In the genomic region with DNA sequence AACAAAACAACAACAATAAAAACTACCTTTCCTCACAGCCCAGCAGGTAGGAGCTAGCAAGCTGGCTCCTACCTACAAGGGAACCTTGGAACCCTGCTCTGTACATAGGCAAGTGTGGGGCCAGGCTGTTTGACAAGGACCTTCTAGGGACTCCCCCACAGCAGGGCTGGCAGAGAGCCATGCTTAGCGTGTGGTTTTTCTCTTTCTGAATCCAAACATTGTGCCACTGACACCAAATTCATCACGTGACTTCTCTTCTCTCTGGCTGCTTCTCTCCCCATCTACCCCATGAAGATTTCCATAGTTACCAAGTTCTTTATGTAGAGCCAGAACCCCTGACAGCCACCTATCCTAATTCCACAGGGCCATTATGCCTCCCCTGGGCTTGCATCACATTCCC, we compare ENCODE assay signal across 15 mouse cellular contexts. TPM values are rescaled to one million over a fixed set of nuclear protein-coding genes. Genes with fewer than 3 reads are reported as not detected.
A peak's percentile ranks its signal among the peaks of the same experiment; 100 is the strongest.
DNase-seq lines count a peak whose midpoint lies in the region; ATAC-seq and TF ChIP-seq lines count a peak whose summit lies in the region.
"Had no signal": no experiment of that assay in that cellular context is flagged by ENCODE, and none has a peak within 500 bp of the region (broad histone marks: within the 10 kb centered on the region; RNA-seq: fewer than 3 reads in every experiment).

No protein-coding gene starts in this region.

- TF ChIP-seq CTCF in C2C12 (IDR thresholded peaks at IDR 0.05; ENCODE audit: control insufficient read depth, insufficient read depth, insufficient read length) = no peak

- in situ Hi-C loops in ES-E14 (cut with MboI; ENCODE audit: low sequenced_read_pairs in 2 of 2, unreplicated experiment in 2 of 2) = no loop called here

- H3ac ChIP-seq in C2C12 (ENCODE audit: control insufficient read depth, insufficient read length, low read depth) = no peak overlapping the region

- no peak overlapping the region for H3K4me3 ChIP-seq in heart, embryonic 12.5 days
- H3K4me3 ChIP-seq in C2C12 (ENCODE audit: insufficient read depth, poor library complexity, severe bottlenecking) = no peak overlapping the region
- H3K4me3 ChIP-seq in ES-E14 (ENCODE audit: insufficient read depth in 1 of 2, low read depth in 1 of 2, low read length in 2 of 2, poor library complexity in 1 of 2, severe bottlenecking in 1 of 2) = no peak overlapping the region
- H3K4me3 ChIP-seq in hindbrain, embryonic 15.5 days = no peak overlapping the region
- H3K4me3 ChIP-seq: embryonic facial prominence, embryonic 15.5 days; gastrocnemius, adult 2 months had no signal

- no peak overlapping the region for H3K4me2 ChIP-seq in heart, embryonic 12.5 days
- H3K4me2 ChIP-seq in hindbrain, embryonic 15.5 days = no peak overlapping the region
- H3K4me2 ChIP-seq: embryonic facial prominence, embryonic 15.5 days had no signal

- no peaks in the 10 kb centered on the region for H3K79me3 ChIP-seq in C2C12 (ENCODE audit: low read depth)

- DNase-seq in heart, postnatal 14 days = no peak
- no peak for DNase-seq in ES-E14 (ENCODE audit: low read depth, low spot score)
- no peak for DNase-seq in frontal cortex, postnatal 25 days (ENCODE audit: low spot score in 2 of 2)
- no peak for DNase-seq in left cerebral cortex, postnatal 14 days (ENCODE audit: low spot score in 2 of 2)
- no peak for DNase-seq in gastrocnemius, postnatal 25 days
- DNase-seq: adrenal gland, postnatal 25 days; cerebellum, adult 8-10 months; gastrocnemius, adult 2 months; heart, postnatal 10 days had no signal

- no peak for ATAC-seq in heart, embryonic 12.5 days (ENCODE audit: insufficient number of reproducible peaks, low FRiP score)
- no peak for ATAC-seq in hindbrain, embryonic 15.5 days (ENCODE audit: low FRiP score, low read depth)

- H3K4me1 ChIP-seq in heart, embryonic 12.5 days (replicated peaks) = peaks cover 16% of the 10 kb centered on the region
- peaks cover 6 to 16% of the 10 kb centered on the region in 2 experiments; a peak in 3 of 4 replicates for H3K4me1 ChIP-seq in ES-E14 (ENCODE audit: control insufficient read depth in 2 of 2, insufficient read depth in 2 of 2, low read length in 2 of 2, poor library complexity in 1 of 2)
- peaks cover 56% of the 10 kb centered on the region for H3K4me1 ChIP-seq in hindbrain, embryonic 15.5 days (replicated peaks)

- H3K9ac ChIP-seq in heart, embryonic 12.5 days = no peak overlapping the region
- H3K9ac ChIP-seq in ES-E14 (ENCODE audit: insufficient read depth, low read depth, low read length, poor library complexity, severe bottlenecking) = no peak overlapping the region
- H3K9ac ChIP-seq in hindbrain, embryonic 15.5 days = no peak overlapping the region
- H3K9ac ChIP-seq: embryonic facial prominence, embryonic 15.5 days had no signal

- 0 out of 2 replicates have a peak overlapping the region, but pooled peaks have one; percentile 32 for H3K27ac ChIP-seq in heart, embryonic 12.5 days (ENCODE audit: poor library complexity, severe bottlenecking)
- peak overlapping the region; percentile 28; the same call in 1 of the 2 replicates for H3K27ac ChIP-seq in ES-E14 (ENCODE audit: insufficient read depth, low read depth, low read length, poor library complexity, severe bottlenecking)
- peak overlapping the region; percentile 87 for H3K27ac ChIP-seq in hindbrain, embryonic 15.5 days (replicated peaks)
- H3K27ac ChIP-seq: embryonic facial prominence, embryonic 15.5 days; gastrocnemius, adult 2 months; kidney, postnatal 0 days had no signal

- intact Hi-C loops in heart, postnatal 14 days (cut with DNase I) = no loop called here
- intact Hi-C loops in left cerebral cortex, postnatal 14 days (cut with DNase I) = loop anchor here (5.0 kb wide), 1 partner anchor 46 kb away; no protein-coding TSS in a partner anchor

- H3K27me3 ChIP-seq in heart, embryonic 12.5 days (replicated peaks) = no peaks in the 10 kb centered on the region
- peaks cover 26% of the 10 kb centered on the region for H3K27me3 ChIP-seq in C2C12 (ENCODE audit: control insufficient read depth, insufficient read depth, insufficient read length)
- no peaks in the 10 kb centered on the region for H3K27me3 ChIP-seq in hindbrain, embryonic 15.5 days
- H3K27me3 ChIP-seq: embryonic facial prominence, embryonic 15.5 days had no signal

- H3K79me2 ChIP-seq in C2C12 (ENCODE audit: control insufficient read depth, insufficient read depth) = no peaks in the 10 kb centered on the region

- H3K36me3 ChIP-seq in heart, embryonic 12.5 days = no peaks in the 10 kb centered on the region
- H3K36me3 ChIP-seq in C2C12 (ENCODE audit: control insufficient read depth, insufficient read depth) (no peaks in the 10 kb centered on the region), ES-E14 (ENCODE audit: control insufficient read depth, insufficient read depth, low read length, poor library complexity, severe bottlenecking) (no peaks in the 10 kb centered on the region)
- H3K36me3 ChIP-seq in hindbrain, embryonic 15.5 days = no peaks in the 10 kb centered on the region
- H3K36me3 ChIP-seq: embryonic facial prominence, embryonic 15.5 days had no signal

- WGBS in heart, embryonic 12.5 days = 52% methylated on average over 2 of the region's 2 CpGs
- 19% methylated on average over 2 of the region's 2 CpGs for WGBS in hindbrain, embryonic 15.5 days

- no peaks in the 10 kb centered on the region for H3K9me3 ChIP-seq in heart, embryonic 12.5 days (replicated peaks)
- no peaks in the 10 kb centered on the region for H3K9me3 ChIP-seq in ES-E14 (ENCODE audit: control insufficient read depth, insufficient read depth, low read depth, low read length)
- H3K9me3 ChIP-seq in hindbrain, embryonic 15.5 days = no peaks in the 10 kb centered on the region
- H3K9me3 ChIP-seq: embryonic facial prominence, embryonic 15.5 days had no signal

TF ChIP-seq in C2C12, 6 proteins besides CTCF, POLR2A, EP300 and RAD21:
- no peak for TF ChIP-seq MYOG (IDR thresholded peaks at IDR 0.05; ENCODE audit: control insufficient read depth, extremely low read depth, insufficient read length)
- TF ChIP-seq USF1 (IDR thresholded peaks at IDR 0.05; ENCODE audit: low read depth) = peak; percentile 38

TF ChIP-seq in ES-E14, 5 proteins besides CTCF, POLR2A, EP300 and RAD21:
- no peak for TF ChIP-seq CHD2 (IDR thresholded peaks at IDR 0.05; ENCODE audit: low read depth, low read length)
- no peak for TF ChIP-seq ZC3H11A (IDR thresholded peaks at IDR 0.05; ENCODE audit: borderline replicate concordance, low read depth, low read length)
- TF ChIP-seq ZNF384 (IDR thresholded peaks at IDR 0.05; ENCODE audit: low read depth, low read length) = no peak
- no peak for TF ChIP-seq HCFC1 (IDR thresholded peaks at IDR 0.05; ENCODE audit: borderline replicate concordance, insufficient read depth, low read length)
- no peak for TF ChIP-seq MAFK (IDR thresholded peaks at IDR 0.05; ENCODE audit: insufficient read depth, low read depth, low read length)

RNA-seq across cellular contexts. Expression of a gene that starts 30.8 kb away (rescaled TPM):
- 0.23 TPM in 1 of 2 replicates, not detected in the other for polyA plus RNA-seq in heart, embryonic 12.5 days (2016; fragmentation: Nextera tagmentation; extraction: Ambion mirVana)
- not detected for total RNA-seq in heart, postnatal 14 days (2021)
- not detected for polyA plus RNA-seq in C2C12 (2012; fragmentation: generic; extraction: Trizol)
- not detected in 2 replicates for total RNA-seq in ES-E14 (2012; rRNA removed)
- 2.1 TPM in 2 replicates for polyA plus RNA-seq in hindbrain, embryonic 15.5 days (2015; fragmentation: Nextera tagmentation; extraction: Ambion mirVana)
- under 1 TPM; 0.22 to 0.32 TPM for total RNA-seq in left cerebral cortex, postnatal 14 days (2021)
- not detected for total RNA-seq in gastrocnemius, postnatal 25 days (2021)
- total RNA-seq: adrenal gland, postnatal 25 days; gastrocnemius, adult 2 months; heart, postnatal 10 days had no signal
- polyA plus RNA-seq: embryonic facial prominence, embryonic 15.5 days; liver, embryonic 16.5 days had no signal

Comparison
In these comparisons a context has a peak if more than half of its experiments do, and no peak if none do; other contexts are left out.
1. H3K27ac ChIP-seq: peak in every context shown above with its lines; median percentile 87 in hindbrain, embryonic 15.5 days; 32 in heart, embryonic 12.5 days; 28 in ES-E14.